Mouse (Mus musculus) lung, postnatal 0 days (tissue): Measurements from ENCODE around the gene Vwce. TPM values are rescaled to one million over a fixed set of nuclear protein-coding genes. Genes with fewer than 3 reads are reported as not detected.

Experiments used
- ATAC-seq: fragments of 200-750 bp; cut with Nextera tagmentation; 2 replicates; pipeline ENCODE4 v1.8.0; 2017; ENCODE audit warnings: moderate library complexity
- DNase-seq: peaks from one replicate; pipeline ENCODE4 v3.0.0-alpha.2; 2016; ENCODE audit warnings: low spot score
- H3K27ac ChIP-seq: fragments of 300-500 bp; sonication (generic); 2 replicates; pipeline ENCODE4 v1.5.1; 2014; ENCODE audit warnings: antibody characterized with exemption, mild to moderate bottlenecking, low read length, mixed read lengths
- H3K27me3 ChIP-seq: fragments of 300-500 bp; sonication (generic); replicated peaks from 2 replicates; pipeline ENCODE4 v1.6.1; 2014; ENCODE audit warnings: low read length, mixed read lengths; ENCODE audit not compliant: insufficient read depth
- H3K36me3 ChIP-seq: fragments of 300-500 bp; sonication (generic); 2 replicates; pipeline ENCODE4 v1.6.1; 2014; ENCODE audit warnings: low read length, mixed read lengths; ENCODE audit not compliant: insufficient read depth
- H3K4me1 ChIP-seq: fragments of 300-500 bp; sonication (generic); 2 replicates; pipeline ENCODE4 v1.6.1; 2014; ENCODE audit warnings: antibody characterized with exemption, low read depth, low read length, mixed read lengths; ENCODE audit not compliant: insufficient read depth
- H3K4me2 ChIP-seq: fragments of 300-500 bp; sonication (generic); replicated peaks from 2 replicates; pipeline ENCODE4 v1.6.1; 2014; ENCODE audit warnings: low read depth, mild to moderate bottlenecking, low read length, moderate library complexity, mixed read lengths
- H3K4me3 ChIP-seq: fragments of 300-500 bp; sonication (generic); 2 replicates; pipeline ENCODE4 v1.5.1; 2014; ENCODE audit warnings: low read depth, low read length
- H3K9ac ChIP-seq: fragments of 300-500 bp; sonication (generic); replicated peaks from 2 replicates; pipeline ENCODE4 v1.6.1; 2014; ENCODE audit warnings: low read depth, mild to moderate bottlenecking
- H3K9me3 ChIP-seq: fragments of 300-500 bp; sonication (generic); 2 replicates; pipeline ENCODE4 v1.6.1; 2016; ENCODE audit warnings: low read length, mixed read lengths
- CTCF ChIP-seq: IDR thresholded peaks from 2 replicates; pipeline ENCODE4 v1.5.1; 2016; ENCODE audit warnings: antibody characterized with exemption, mild to moderate bottlenecking
- EP300 ChIP-seq: IDR thresholded peaks from 2 replicates; pipeline ENCODE4 v1.6.1; 2016; ENCODE audit warnings: antibody characterized with exemption, mild to moderate bottlenecking, control low read depth
- WGBS: fragments of 180-500 bp; shearing (Covaris S2); extraction: QIAGEN DNeasy Blood & Tissue Kit; methylation state at CpG from one replicate; pipeline ENCODE4 v1.1.7; 2014; 5-methylcytosine and 5-hydroxymethylcytosine counted together
- polyA plus RNA-seq: library from polyadenylated mRNA; unstranded; fragments of >200 nt; fragmentation: Nextera tagmentation; extraction: Ambion mirVana; gene quantifications from 2 replicates; pipeline ENCODE4 v1.2.1, GENCODE M21; 2015

Vwce gene
- polyA plus RNA-seq, 1 experiment from 2014 or later: not detected

DNA sequence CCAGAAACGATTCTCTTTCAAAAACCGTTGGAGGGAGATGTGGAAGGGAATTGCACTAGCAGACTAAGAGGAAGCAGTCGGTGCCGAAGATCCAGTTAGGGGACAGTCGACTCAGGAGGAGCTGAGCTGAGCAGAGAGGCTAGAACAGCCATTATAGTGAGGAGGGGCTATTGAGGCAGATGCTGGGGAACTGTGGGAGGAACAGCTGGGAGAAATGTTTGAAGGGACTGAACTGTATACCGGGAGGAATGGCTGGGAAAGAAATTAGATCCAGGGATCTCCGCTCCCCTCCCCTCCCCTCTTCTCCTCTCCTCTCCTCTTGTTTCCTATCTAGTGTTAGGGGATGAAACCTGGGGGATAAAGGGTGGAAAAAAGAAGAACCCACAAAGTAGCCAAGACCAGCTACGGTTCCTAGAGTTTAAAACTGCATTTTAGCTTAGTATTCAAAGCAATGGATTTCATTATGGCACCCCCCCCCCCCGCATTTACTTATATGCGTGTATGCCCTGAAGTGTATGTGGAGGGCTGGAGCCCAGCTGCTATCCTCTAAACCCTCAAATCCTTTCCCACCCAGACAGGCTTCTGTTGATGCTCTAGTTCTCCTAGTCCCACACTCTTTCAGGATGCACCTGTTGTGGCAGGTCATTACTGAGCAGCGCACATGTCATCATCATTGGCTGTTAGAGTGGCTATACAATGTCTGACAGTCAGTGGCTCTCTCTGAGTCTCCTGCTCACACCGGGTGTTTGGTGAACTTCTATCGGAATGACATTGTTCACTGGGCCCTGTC is 6.8 kb downstream of the Vwce start:
- TF ChIP-seq CTCF (no peak), EP300 (no peak)
- DNase-seq (no peak), ATAC-seq (no peak)
- H3K27me3 ChIP-seq: no peaks in the 10 kb centered on the region
- no peak overlapping the region for H3K4me3 ChIP-seq
- no peak overlapping the region for H3K4me2 ChIP-seq
- no peaks in the 10 kb centered on the region for H3K36me3 ChIP-seq
- no peak overlapping the region for H3K9ac ChIP-seq
- H3K4me1 ChIP-seq: no peaks in the 10 kb centered on the region
- H3K9me3 ChIP-seq: no peaks in the 10 kb centered on the region
- no peak overlapping the region for H3K27ac ChIP-seq
- WGBS: 47% methylated on average over 13 of the region's 13 CpGs

DNA sequence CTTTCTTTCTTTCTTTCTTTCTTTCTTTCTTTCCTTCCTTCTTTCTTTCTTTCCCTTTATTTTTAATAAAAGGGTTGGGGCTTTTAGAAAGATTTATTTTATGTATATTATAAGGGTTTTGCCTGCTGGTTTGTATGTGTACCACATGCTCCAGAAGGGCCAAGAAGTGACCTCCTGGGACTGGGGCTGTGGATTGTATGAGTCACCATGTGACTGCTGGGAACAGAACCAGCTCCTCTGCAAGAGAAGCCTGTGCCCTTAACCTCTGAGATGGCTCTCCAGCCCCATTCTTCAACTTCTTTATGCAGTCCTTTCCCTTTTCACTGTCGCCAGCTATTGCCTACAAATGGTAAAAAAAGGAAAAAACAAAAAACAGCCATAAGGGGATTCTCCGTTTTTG is 11.6 kb downstream of the Vwce start:
- DNase-seq (peak; percentile 12), ATAC-seq (no peak)
- Histone ChIP-seq H3K27ac (no peak overlapping the region), H3K36me3 (no peaks in the 10 kb centered on the region), H3K27me3 (no peaks in the 10 kb centered on the region), H3K4me3 (no peak overlapping the region), H3K4me1 (no peaks in the 10 kb centered on the region), H3K4me2 (no peak overlapping the region), H3K9ac (no peak overlapping the region), H3K9me3 (no peaks in the 10 kb centered on the region)
- WGBS: 86% methylated on average over 2 of the region's 2 CpGs
- TF ChIP-seq CTCF (no peak), EP300 (no peak)

DNA sequence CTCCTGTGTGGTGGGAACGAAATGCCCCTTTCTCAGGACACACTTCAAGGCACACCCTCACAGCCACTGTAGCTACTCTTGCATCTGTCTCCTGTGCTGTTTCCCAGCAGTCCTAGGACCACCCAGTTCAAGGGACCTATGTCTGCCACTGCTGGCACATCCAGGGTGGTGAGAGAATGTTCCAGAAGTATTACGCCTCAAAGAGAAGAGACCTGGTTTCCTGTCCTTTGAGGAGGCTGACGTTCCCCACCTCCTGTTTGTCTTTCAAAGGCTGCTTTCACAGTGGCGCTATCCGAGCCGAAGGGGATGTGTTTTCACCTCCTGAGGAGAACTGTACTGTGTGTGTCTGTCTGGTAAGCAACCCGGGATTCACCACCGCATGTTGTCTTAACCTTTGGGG is 14.1 kb downstream of the Vwce start:
- H3K4me1 ChIP-seq: no peaks in the 10 kb centered on the region
- H3K27me3 ChIP-seq: no peaks in the 10 kb centered on the region
- no peaks in the 10 kb centered on the region for H3K9me3 ChIP-seq
- no peak for ATAC-seq
- no peaks in the 10 kb centered on the region for H3K36me3 ChIP-seq
- TF ChIP-seq CTCF: no peak
- no peak for TF ChIP-seq EP300
- WGBS: 60% methylated on average over 8 of the region's 8 CpGs
- no peak overlapping the region for H3K9ac ChIP-seq
- DNase-seq: no peak
- no peak overlapping the region for H3K27ac ChIP-seq
- no peak overlapping the region for H3K4me3 ChIP-seq
- H3K4me2 ChIP-seq: no peak overlapping the region

DNA sequence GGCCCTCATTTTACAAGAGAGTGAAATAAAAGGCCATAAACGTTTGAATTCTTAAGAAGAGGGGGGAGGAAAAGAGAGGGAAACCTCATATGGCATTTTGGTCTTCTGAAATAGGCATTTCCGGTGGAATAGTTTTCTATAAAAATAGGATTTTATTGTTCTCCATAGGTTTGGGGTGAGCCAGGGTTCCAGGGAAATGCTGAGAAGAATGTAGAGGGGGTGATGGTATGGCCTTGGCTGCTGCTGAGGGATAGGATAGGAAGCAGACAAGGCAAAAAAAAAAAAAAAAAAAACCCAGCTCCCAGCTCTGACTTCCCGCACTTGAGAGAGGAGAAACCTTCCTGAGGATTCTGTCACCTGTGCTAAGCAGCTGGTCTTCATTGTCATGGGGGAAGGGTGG is 22.0 kb downstream of the Vwce start:
- no peaks in the 10 kb centered on the region for H3K4me1 ChIP-seq
- TF ChIP-seq EP300 (no peak), CTCF (no peak)
- H3K4me2 ChIP-seq: no peak overlapping the region
- WGBS: 57% methylated on average over 3 of the region's 3 CpGs
- no peak overlapping the region for H3K4me3 ChIP-seq
- no peak overlapping the region for H3K27ac ChIP-seq
- H3K27me3 ChIP-seq: no peaks in the 10 kb centered on the region
- H3K36me3 ChIP-seq: no peaks in the 10 kb centered on the region
- DNase-seq: no peak
- H3K9me3 ChIP-seq: no peaks in the 10 kb centered on the region
- ATAC-seq: no peak
- H3K9ac ChIP-seq: no peak overlapping the region

DNA sequence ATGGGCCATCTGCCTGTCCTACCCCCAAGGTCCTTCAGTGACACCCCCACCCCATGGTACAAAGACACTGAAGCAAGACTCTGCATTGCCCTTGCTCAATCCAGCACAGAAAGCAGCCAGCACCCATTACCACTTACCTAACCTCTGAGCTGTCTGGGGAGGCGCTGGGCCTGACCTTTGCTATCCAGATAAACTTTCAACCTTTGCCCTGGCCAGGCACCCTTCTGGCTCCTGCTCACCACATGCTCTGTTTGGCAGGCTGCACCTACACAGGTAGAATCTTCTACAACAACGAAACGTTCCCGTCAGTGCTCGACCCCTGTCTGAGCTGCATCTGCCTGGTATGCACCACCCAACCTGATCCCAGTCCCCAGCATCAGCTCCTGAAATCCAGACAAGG is 23.7 kb downstream of the Vwce start:
- H3K9me3 ChIP-seq: no peaks in the 10 kb centered on the region
- 57% methylated on average over 5 of the region's 5 CpGs for WGBS
- H3K4me1 ChIP-seq: no peaks in the 10 kb centered on the region
- H3K27ac ChIP-seq: no peak overlapping the region
- DNase-seq: no peak
- TF ChIP-seq EP300: no peak
- TF ChIP-seq CTCF: no peak
- H3K27me3 ChIP-seq: no peaks in the 10 kb centered on the region
- no peak for ATAC-seq
- H3K36me3 ChIP-seq: no peaks in the 10 kb centered on the region
- no peak overlapping the region for H3K4me3 ChIP-seq
- H3K4me2 ChIP-seq: no peak overlapping the region
- no peak overlapping the region for H3K9ac ChIP-seq

DNA sequence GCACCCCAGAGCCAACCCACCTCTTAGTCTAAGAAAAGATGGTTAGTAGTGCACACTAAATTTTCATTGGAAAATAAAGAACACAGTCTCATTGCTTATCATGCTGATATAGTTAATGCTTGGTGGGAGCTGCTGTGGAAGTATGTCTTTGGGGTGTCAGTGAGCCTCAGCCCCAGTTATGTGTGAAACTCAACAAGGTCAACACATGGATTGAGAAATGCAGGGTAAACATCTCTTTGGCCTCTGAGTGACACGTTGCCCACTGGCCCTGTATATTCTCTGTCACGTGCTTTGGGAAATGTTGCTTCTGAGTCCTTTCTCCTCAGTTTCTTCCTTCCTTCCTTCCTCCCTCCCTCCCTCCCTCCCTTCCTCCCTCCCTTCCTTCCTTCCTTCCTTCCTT is 24.4 kb downstream of the Vwce start:
- TF ChIP-seq CTCF: no peak
- no peak for TF ChIP-seq EP300
- WGBS: 40% methylated on average over 2 of the region's 2 CpGs
- no peaks in the 10 kb centered on the region for H3K4me1 ChIP-seq
- H3K4me2 ChIP-seq: no peak overlapping the region
- no peaks in the 10 kb centered on the region for H3K9me3 ChIP-seq
- no peak overlapping the region for H3K9ac ChIP-seq
- no peak for DNase-seq
- H3K36me3 ChIP-seq: no peaks in the 10 kb centered on the region
- H3K27me3 ChIP-seq: no peaks in the 10 kb centered on the region
- no peak overlapping the region for H3K27ac ChIP-seq
- no peak for ATAC-seq
- no peak overlapping the region for H3K4me3 ChIP-seq
